Mouse (Mus musculus): ENCODE data around the gene 0610010F05Rik. TPM values are rescaled to one million over a fixed set of nuclear protein-coding genes. Genes with fewer than 3 reads are reported as not detected.

The 0610010F05Rik gene
- polyA plus RNA-seq, 1 experiment from 2014 or later, result 32.7 TPM

DNA sequence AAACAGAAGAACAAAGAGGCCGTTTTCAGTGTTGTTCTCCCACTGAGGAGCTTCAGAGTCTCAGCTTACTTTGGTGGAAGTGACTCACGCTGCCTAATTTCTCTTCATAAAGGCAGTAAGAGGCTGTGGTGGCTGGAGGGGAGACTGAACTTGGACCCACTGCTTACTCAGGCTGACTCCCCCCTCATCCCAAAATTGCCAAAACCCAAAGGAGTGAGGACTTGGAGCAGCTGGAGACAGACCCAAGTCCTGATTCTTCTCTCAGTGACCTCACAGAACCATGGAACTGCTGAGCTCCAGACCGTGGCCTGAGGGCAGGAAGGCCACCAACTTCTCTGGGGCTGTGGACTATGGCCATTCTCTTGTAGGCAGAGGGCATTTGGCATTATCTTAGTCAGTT lies 114.5 kb downstream of the 0610010F05Rik start:
- no peaks in the 10 kb centered on the region for H3K27me3 ChIP-seq (ENCODE audit: low read depth, poor library complexity, severe bottlenecking)
- no peaks in the 10 kb centered on the region for H3K9me3 ChIP-seq (replicated peaks)
- H3K36me3 ChIP-seq, result no peaks in the 10 kb centered on the region
- WGBS, result 84% methylated on average over 3 of the region's 3 CpGs
- no peak overlapping the region for H3K27ac ChIP-seq
- no peak for DNase-seq (ENCODE audit: low spot score)
- no peaks in the 10 kb centered on the region; the same call in 1 of the 2 replicates for H3K4me1 ChIP-seq
- no peak overlapping the region for H3K4me3 ChIP-seq

DNA sequence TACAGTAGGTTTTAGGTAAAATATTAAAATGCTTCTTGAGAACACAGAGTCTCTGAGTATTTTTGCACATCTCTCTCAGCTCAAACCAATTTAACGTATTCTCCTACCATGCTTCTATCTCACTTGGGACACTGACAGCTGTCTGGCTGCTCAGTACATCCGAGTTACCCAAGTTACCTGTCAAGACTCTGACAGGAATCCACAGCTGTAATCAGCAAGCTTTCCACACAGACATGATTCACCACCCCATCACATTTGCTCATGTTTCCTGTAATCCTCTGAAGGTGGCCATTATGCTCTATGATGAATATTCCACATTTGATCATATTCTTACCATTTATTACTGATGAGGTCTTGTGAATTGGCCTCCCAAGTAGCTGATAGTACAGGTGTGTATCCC lies 118.1 kb downstream of the 0610010F05Rik start:
- Histone ChIP-seq H3K36me3 (no peaks in the 10 kb centered on the region), H3K4me1 (no peaks in the 10 kb centered on the region; the same call in 1 of the 2 replicates), H3K9me3 (replicated peaks) (no peaks in the 10 kb centered on the region), H3K27me3 (ENCODE audit: low read depth, poor library complexity, severe bottlenecking) (no peaks in the 10 kb centered on the region), H3K27ac (no peak overlapping the region), H3K4me3 (no peak overlapping the region)
- 78% methylated on average over 2 of the region's 2 CpGs for WGBS
- DNase-seq (ENCODE audit: low spot score), result no peak

Other genes with a start within 250 kb of the 0610010F05Rik start
- 127 and 134 TPM in 2 replicates for gene Ahsa2, start 135.6 kb downstream of the 0610010F05Rik start, polyA plus RNA-seq (2016; fragmentation: Nextera tagmentation; extraction: Ambion mirVana)
- not detected in 2 replicates for gene 1700093K21Rik, start 112.5 kb downstream of the 0610010F05Rik start, polyA plus RNA-seq (2016; fragmentation: Nextera tagmentation; extraction: Ambion mirVana)
- 28.9 and 30.3 TPM in 2 replicates for gene Pus10, start 32.0 kb upstream of the 0610010F05Rik start, polyA plus RNA-seq (2016; fragmentation: Nextera tagmentation; extraction: Ambion mirVana)
- gene Pex13, start 32.3 kb upstream of the 0610010F05Rik start, polyA plus RNA-seq (2016; fragmentation: Nextera tagmentation; extraction: Ambion mirVana), result 36.6 and 37.6 TPM in 2 replicates
- gene Rel, start 137.3 kb upstream of the 0610010F05Rik start, polyA plus RNA-seq (2016; fragmentation: Nextera tagmentation; extraction: Ambion mirVana), result 0.94 and 0.96 TPM in 2 replicates